Mouse (Mus musculus) layer of hippocampus, postnatal 25 days (tissue): ENCODE measurements around the gene Tex44. TPM values are rescaled to one million over a fixed set of nuclear protein-coding genes. Genes with fewer than 3 reads are reported as not detected.

Experiments
- total RNA-seq, 2 experiments: library from RNA; stranded (reverse); gene quantifications; 2 replicates each; pipeline ENCODE4 v1.2.3; 2021

The Tex44 gene
- total RNA-seq, 2 experiments from 2014 or later, result not detected

Other genes with a start within 250 kb of the Tex44 start
- 1 to 10 TPM; 1.5 to 1.6 TPM for gene B3gnt7, start 123.5 kb upstream of the Tex44 start, total RNA-seq
- 100 to 1,000 TPM; 126 to 148 TPM for gene Ncl, start 66.9 kb upstream of the Tex44 start, total RNA-seq
- gene Nmur1, start 101 bp upstream of the Tex44 start, total RNA-seq, result not detected
- 100 to 1,000 TPM; 508 to 527 TPM for gene Ptma, start 100.4 kb downstream of the Tex44 start, total RNA-seq
- 10 to 100 TPM; 55.4 to 61.0 TPM for gene Pde6d, start 156.3 kb downstream of the Tex44 start, total RNA-seq
- gene Cops7b, start 156.6 kb downstream of the Tex44 start, total RNA-seq, result 10 to 100 TPM; 21.6 to 25.0 TPM
- 1 to 10 TPM; 5.7 to 9.5 TPM for gene Nppc, start 244.2 kb downstream of the Tex44 start, total RNA-seq